12 mouse cellular contexts compared by ENCODE assay signal in the genomic region with DNA sequence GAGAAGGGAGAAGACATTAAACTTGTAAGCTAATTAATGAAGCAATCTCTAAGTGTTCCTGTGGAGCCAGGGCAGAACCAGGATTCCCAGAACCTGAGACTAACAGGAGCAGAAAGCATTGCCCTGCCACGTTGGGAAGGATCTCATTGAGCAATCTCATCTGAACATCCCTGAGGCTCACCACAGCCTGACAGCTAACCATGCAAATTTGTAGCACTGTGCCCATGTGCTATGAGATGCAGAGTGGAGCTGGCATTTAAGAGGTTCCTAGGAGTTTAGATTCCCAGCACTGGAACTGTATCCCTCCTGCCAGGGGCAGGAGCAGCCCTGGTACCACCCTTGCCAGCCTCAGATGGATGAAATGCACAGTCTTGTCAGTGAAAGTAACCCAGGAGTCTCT.
DNase-seq lines count a peak whose midpoint lies in the region; ATAC-seq and TF ChIP-seq lines count a peak whose summit lies in the region.
"Had no signal": no experiment of that assay in that cellular context is flagged by ENCODE, and none has a peak within 500 bp of the region (broad histone marks: within the 10 kb centered on the region; RNA-seq: fewer than 3 reads in every experiment).

No protein-coding gene starts in this region.

- H3K4me3 ChIP-seq in heart, embryonic 11.5 days (ENCODE audit: low read depth, low read length), result no peak overlapping the region
- H3K4me3 ChIP-seq in thymus, adult 2 months (ENCODE audit: control insufficient read depth, insufficient read depth, low read length), result no peak overlapping the region
- H3K4me3 ChIP-seq: intestine, embryonic 15.5 days; liver, embryonic 15.5 days; midbrain, embryonic 12.5 days had no signal

- ATAC-seq in cerebellum, adult (ENCODE audit: insufficient number of reproducible peaks, low FRiP score, low TSS enrichment), result peak; percentile 22; the same call in 1 of the 2 replicates
- ATAC-seq in heart, embryonic 11.5 days (replicated peaks; ENCODE audit: insufficient number of reproducible peaks, low FRiP score, low TSS enrichment), result no peak

- H3K27ac ChIP-seq in heart, embryonic 11.5 days (ENCODE audit: low read depth, low read length), result peak overlapping the region; percentile 63
- H3K27ac ChIP-seq in thymus, adult 2 months (ENCODE audit: control insufficient read depth, insufficient read depth, low read length), result peak overlapping the region; percentile 31; the same call in 1 of the 2 replicates
- H3K27ac ChIP-seq: intestine, embryonic 15.5 days; liver, embryonic 15.5 days had no signal

- H3K9me3 ChIP-seq in heart, embryonic 11.5 days (replicated peaks; ENCODE audit: control insufficient read depth, low read length), result no peaks in the 10 kb centered on the region
- H3K9me3 ChIP-seq: intestine, embryonic 15.5 days; liver, embryonic 15.5 days; midbrain, embryonic 12.5 days had no signal

- DNase-seq in cerebellum, adult 18-20 months, result no peak
- no peak for DNase-seq in heart, adult 8-10 months (ENCODE audit: low spot score)
- DNase-seq in thymus, adult 2 months, result no peak
- DNase-seq in thymus, postnatal 10 days (ENCODE audit: low spot score in 2 of 2), result no peak
- DNase-seq in kidney, adult 8-10 months, result no peak
- DNase-seq in layer of hippocampus, adult 8-10 months (ENCODE audit: low spot score in 2 of 2), result no peak
- DNase-seq: kidney, postnatal 14 days had no signal

- TF ChIP-seq POLR2A in thymus, adult 2 months (IDR thresholded peaks at IDR 0.05; ENCODE audit: control insufficient read depth, extremely low read depth, insufficient read depth, low read length, poor library complexity), result no peak

- no peak overlapping the region for H3K4me2 ChIP-seq in heart, embryonic 11.5 days
- H3K4me2 ChIP-seq: intestine, embryonic 15.5 days; liver, embryonic 15.5 days; midbrain, embryonic 12.5 days had no signal

- no peaks in the 10 kb centered on the region for H3K36me3 ChIP-seq in heart, embryonic 11.5 days (ENCODE audit: control insufficient read depth, insufficient read depth, low read length)
- no peaks in the 10 kb centered on the region for H3K36me3 ChIP-seq in thymus, adult 2 months (ENCODE audit: control insufficient read depth, insufficient read depth, low read length)
- H3K36me3 ChIP-seq: intestine, embryonic 15.5 days; liver, embryonic 15.5 days; midbrain, embryonic 12.5 days had no signal

- H3K4me1 ChIP-seq in heart, embryonic 11.5 days (ENCODE audit: control insufficient read depth, insufficient read depth, low read length), result peaks cover 31% of the 10 kb centered on the region
- H3K4me1 ChIP-seq in thymus, adult 2 months (replicated peaks; ENCODE audit: control insufficient read depth, insufficient read depth, low read length), result peaks cover 57% of the 10 kb centered on the region
- H3K4me1 ChIP-seq: intestine, embryonic 15.5 days had no signal

- H3K27me3 ChIP-seq in heart, embryonic 11.5 days (ENCODE audit: control insufficient read depth, insufficient read depth, low read length), result no peaks in the 10 kb centered on the region
- H3K27me3 ChIP-seq in thymus, adult 2 months (ENCODE audit: control insufficient read depth, insufficient read depth, low read length), result no peaks in the 10 kb centered on the region
- H3K27me3 ChIP-seq: intestine, embryonic 15.5 days; liver, embryonic 15.5 days; midbrain, embryonic 12.5 days had no signal

- no peak overlapping the region for H3K9ac ChIP-seq in heart, embryonic 11.5 days (ENCODE audit: low read depth, low read length)
- H3K9ac ChIP-seq: intestine, embryonic 15.5 days; liver, embryonic 15.5 days; midbrain, embryonic 12.5 days had no signal

- no peak for TF ChIP-seq CTCF in thymus, adult 2 months (IDR thresholded peaks at IDR 0.05; ENCODE audit: borderline replicate concordance, control insufficient read depth, extremely low read depth, insufficient read depth, low read length, poor library complexity)

- WGBS in heart, embryonic 11.5 days (ENCODE audit: insufficient replicate concordance), result 45% methylated on average over 1 of the region's 1 CpGs
- 42% methylated on average over 1 of the region's 1 CpGs for whole genome bisulfite sequencing in thymus, adult 2 months
